Mouse (Mus musculus) monocyte, adult 5-6 weeks (primary cell): ENCODE measurements around the gene Syt17. TPM values are rescaled to one million over a fixed set of nuclear protein-coding genes. Genes with fewer than 3 reads are reported as not detected.

Experiments used
- ATAC-seq: fragments of 153-309, 156-312 bp; replicated peaks from 2 replicates; pipeline ENCODE4 v1.8.0; 2017; ENCODE audit warnings: mild to moderate bottlenecking; ENCODE audit not compliant: low TSS enrichment, insufficient number of reproducible peaks, severe bottlenecking, poor library complexity, low FRiP score
- total RNA-seq: library from RNA; stranded (forward); fragments of 200-1000, 200-491, 200-594 nt; gene quantifications from 3 replicates; pipeline ENCODE4 v1.2.3, GENCODE M21; 2017

The Syt17 gene
- total RNA-seq, 1 experiment from 2014 or later, result not detected

GRCm38 (mm10) chr7:118468060-118468459 is 20.0 kb upstream of the Syt17 start:
- no peak for ATAC-seq

- ATAC-seq, result no peak
These were observed 16.4 kb upstream of the Syt17 start for GRCm38 (mm10) chr7:118464432-118464831.

DNA sequence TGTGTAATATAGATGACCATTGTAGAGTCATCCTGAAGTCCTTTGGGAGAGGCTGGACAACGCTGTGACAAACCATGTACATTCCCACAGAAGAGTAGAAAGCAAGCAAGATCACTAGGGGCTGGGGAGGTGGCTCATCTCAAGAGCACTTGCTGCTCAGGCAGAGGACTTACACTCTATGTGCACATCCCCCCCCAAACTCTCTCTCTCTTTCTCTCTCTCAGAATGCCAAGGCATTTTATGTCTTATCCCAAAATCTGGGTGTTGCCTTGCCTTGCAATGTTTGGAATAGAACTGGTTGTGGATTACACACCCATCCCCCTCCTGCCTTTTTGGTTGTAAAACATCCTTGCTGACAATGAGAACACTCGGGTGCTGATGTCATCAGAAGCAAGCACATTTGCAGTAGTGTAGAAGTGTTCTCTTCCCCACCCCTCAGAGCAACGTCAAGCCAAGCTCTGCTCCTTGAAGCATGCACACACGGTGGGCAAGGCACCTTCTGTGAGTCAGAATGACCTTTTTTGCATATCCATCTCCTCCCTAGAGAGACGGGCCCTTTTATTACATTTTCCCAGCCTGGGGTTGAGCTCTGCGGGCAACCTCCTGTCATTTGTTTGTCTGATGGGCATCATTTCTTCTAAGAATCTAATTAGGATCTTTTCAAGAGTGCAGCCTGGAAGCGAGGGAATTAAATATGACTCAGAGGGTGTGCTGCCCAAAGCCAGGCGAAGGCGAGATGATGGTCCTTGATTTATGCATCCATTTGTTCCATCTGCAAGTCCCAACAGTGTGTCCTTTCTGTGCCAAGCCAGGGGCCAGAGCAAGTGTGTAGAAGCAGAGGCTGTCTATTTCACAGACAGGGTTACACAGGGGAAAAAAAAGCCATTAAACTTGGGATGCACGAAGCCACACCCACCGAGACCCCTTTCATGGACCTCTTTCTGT is 15.1 kb upstream of the Syt17 start:
- no peak for ATAC-seq

GRCm38 (mm10) chr7:118461400-118462136 is 13.5 kb upstream of the Syt17 start:
- no peak for ATAC-seq

GRCm38 (mm10) chr7:118453722-118454121 is 5.7 kb upstream of the Syt17 start:
- no peak for ATAC-seq

GRCm38 (mm10) chr7:118452940-118453339 is 4.9 kb upstream of the Syt17 start:
- ATAC-seq, result no peak

- no peak for ATAC-seq
These were observed 510 bp downstream of the Syt17 start for GRCm38 (mm10) chr7:118447291-118448133.

DNA sequence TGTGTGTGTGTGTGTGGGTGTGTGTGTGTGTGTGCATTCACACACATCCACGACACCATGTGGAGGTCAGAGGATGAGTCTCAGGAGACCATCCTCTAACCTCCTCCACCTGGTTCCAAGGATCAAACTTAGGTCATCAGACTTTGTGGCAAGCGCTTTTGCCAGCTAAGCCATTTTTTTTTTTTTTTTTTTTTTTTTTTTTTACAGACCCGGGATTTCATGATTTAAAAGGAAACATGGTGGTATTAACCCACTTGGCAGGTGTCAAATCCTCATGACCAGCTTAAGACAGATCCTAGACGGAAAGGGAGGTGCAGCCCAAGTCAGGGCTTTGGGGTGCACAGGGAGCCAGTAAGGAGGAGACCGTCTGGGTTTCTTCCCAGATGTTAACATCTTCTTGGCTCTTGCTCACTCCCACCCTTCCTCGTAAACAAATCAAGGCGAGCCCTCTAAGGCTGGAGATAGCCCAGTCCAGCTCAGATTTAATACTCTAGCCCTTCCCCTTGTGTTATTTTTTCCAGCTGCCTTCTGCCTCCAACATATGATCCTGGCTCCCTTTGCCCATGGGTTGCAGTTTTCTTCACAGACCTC is 4.0 kb downstream of the Syt17 start:
- ATAC-seq, result no peak

DNA sequence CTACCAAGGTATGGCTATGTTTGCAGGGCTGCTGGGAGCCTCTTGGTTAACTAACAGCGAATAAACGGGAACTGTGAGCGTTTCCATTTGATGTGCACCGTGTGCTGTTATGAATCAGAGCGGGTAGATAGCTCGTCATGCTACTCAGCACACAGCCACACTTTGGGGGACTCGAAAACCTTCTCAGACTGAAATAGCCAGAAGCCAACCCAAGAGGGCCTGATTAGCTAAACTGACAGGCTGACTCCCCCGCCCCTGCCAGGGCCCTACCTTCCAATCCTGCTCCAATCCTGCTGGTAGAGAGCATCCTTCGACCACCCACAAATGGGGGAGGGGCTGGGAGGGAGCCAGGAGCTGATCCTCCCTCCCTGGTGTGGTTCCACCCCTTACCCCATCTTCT is 4.7 kb downstream of the Syt17 start:
- ATAC-seq, result no peak

- ATAC-seq, result no peak
These were observed 6.5 kb downstream of the Syt17 start for GRCm38 (mm10) chr7:118441535-118441934.

GRCm38 (mm10) chr7:118437101-118437802 is 10.8 kb downstream of the Syt17 start:
- ATAC-seq, result no peak

- ATAC-seq, result no peak
These were observed 19.1 kb downstream of the Syt17 start for GRCm38 (mm10) chr7:118428937-118429336.

- ATAC-seq, result no peak
These were observed 28.4 kb downstream of the Syt17 start for GRCm38 (mm10) chr7:118419491-118420180.

DNA sequence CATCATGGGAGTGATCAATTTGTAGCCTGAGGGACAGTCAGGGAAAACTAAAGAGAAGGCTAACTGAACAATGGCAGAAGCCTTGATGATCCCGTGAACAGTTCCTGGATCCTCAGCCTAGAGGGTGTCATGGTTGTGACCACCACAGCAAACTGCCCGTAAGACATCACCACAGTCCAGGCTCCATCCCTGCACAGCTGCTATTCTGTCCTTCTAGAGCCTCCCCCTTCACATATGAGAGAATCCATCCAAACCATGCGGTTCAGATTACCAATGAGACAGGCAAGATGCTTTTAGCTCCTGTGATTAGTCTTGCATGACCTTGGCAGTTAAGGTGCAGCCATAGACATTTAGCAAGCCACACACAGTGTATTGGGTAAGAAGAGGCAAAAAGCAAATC is 33.8 kb downstream of the Syt17 start:
- ATAC-seq, result no peak

- no peak for ATAC-seq
These were observed 36.1 kb downstream of the Syt17 start for GRCm38 (mm10) chr7:118411877-118412276.

- no peak for ATAC-seq
These were observed 38.6 kb downstream of the Syt17 start for GRCm38 (mm10) chr7:118409421-118409820.

DNA sequence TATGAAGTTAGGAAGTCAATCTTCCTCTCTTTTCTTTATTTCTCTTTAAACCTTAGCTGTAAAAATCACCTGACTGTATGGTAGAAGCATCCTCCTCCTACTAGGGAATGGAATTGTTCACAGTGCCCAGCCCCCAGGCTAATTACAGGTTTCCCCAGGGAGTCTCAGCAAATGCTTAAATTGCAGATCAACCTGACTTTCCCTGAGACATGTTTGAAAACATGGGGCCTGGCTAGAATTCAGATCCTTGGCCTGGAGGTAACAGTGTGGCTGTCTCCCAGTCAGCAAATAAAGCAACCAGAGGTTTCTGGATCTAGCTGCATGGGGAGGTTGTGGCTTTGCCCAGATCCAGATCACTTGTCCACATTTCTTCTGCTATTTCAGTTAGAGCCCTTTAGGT is 42.8 kb downstream of the Syt17 start:
- ATAC-seq, result no peak
